Mouse (Mus musculus): ENCODE measurements around the gene Yod1.

DNA sequence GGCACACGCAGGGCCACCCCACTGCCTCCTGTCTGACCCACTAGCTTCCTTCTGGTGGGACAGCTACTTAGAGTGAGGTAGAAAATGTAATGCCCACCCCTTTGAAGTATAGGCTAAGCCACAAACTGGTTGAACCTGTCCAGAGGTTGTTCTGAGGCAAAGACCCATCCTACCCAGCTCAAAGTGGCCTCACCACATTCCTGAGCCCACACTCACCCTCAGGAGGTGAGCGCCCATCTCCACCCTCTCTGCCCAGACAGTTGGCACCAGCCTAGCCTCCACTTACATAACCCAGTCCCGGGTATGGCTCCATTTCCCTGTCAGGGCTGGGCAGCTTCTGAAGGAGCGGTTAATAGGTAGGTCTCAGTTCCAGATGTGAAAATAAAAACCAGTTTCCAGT is 53.4 kb downstream of the Yod1 start:
- TF ChIP-seq CTCF (IDR thresholded peaks at IDR 0.05; ENCODE audit: low read depth, low read length) (no peak), POLR2A (IDR thresholded peaks at IDR 0.05; ENCODE audit: insufficient read depth, low read length) (no peak), EP300 (IDR thresholded peaks at IDR 0.05; ENCODE audit: insufficient read depth, low read depth, low read length) (no peak)
